Mouse (Mus musculus): ENCODE data around the gene 1700020D05Rik.

Gene 1700020D05Rik

DNA sequence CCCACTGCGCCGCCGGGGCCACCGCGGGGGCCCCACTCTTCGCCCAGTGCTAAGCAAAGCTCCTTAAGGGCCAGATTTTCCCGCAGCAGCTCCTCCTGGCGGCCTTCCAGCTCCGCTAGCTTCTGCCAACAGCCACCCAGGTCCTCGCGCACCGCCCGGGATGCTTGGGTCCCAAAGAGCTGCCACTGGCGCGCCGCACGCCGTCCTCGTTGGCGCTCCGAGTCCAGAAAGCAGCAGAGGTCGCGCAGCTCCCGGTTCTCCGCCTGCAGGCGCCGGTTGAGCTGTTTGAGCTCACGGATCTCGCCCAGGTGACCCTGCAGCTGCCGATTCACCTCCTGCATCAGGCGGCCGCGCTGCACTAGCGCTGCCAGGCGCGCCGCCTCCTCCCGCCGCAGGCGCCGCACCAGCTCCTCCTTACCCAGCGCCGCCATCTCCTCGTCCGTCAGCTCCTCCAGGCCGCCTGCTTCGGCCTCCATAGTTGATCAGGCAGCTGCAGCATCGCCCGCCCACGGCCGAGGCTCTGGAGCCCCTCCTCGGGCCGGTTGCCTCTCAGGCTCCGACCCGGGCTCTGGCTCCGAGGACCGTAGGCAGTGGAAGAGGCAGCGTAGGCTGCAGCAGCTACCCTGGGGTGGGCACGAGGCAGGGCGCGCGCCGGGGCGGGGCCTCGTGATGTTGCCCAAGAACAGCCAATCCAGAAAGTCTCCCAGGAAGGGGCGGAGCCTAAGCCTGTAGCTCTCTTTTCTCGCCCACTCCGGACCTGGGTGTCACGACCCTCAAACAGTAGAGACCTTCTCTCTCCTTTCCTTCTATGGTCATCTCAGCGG, 46.5 kb downstream of the 1700020D05Rik start:
- in situ Hi-C loops (cut with MboI; ENCODE audit: unreplicated experiment in 2 of 2) = no loop called here

DNA sequence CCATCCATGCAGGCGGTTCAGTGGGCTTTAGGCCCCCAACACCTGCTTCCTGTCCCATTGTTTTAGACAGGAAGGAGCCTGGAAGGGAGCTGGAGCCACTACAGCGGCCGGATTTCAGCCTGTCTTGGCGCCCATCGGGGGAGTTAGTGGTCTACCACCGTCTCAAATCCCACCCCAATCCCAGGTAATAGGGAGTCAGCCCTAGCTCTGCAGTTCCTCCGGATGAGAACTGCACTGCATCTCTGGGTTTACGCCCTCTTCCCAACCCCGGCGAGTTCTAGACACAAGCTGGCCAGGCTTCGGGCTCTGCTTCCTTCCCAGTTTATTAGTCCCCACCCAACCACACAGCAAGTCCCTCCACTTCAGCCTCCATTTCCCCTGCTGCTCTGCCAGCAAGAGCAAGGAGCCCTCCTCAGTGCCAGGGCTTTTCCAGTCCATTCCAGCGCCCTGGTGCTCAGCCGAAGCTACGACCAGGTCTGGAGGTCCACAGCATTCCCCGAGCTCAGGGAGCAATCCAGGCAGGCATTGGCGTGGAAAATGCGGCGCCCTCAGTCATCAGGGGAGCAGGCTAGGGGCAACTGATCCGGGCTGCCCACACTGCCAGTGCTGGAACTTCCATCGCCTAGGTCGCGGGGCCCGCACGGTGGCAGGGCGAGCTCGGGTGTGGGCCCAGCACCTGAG, 47.2 kb downstream of the 1700020D05Rik start:
- in situ Hi-C loops (cut with MboI; ENCODE audit: unreplicated experiment in 2 of 2) = no loop called here

- in situ Hi-C loops (cut with MboI; ENCODE audit: unreplicated experiment in 2 of 2) = no loop called here
Measured at GRCm38 (mm10) chr19:5455568-5455967, 48.0 kb downstream of the 1700020D05Rik start.

DNA sequence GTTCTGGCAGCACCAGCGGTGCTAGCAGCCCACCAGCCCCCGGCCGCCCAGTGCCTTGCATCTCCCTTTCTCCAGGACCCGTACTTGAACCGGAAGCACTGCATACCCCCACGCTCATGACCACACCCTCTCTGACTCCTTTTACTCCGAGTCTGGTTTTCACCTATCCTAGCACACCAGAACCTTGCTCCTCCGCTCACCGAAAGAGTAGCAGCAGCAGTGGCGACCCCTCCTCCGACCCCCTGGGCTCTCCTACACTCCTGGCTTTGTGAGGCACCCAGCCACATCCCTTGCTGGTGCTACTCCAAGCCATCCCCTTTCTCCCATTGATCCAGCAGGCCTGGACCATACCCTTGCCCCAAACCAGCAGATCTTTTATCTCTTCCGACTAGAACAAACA, 48.5 kb downstream of the 1700020D05Rik start:
- in situ Hi-C loops (cut with MboI; ENCODE audit: unreplicated experiment in 2 of 2) = no loop called here

Measured in v-Abl transformed pro-B cells (cell line).